Mouse (Mus musculus): ENCODE results near the gene Synpo2l.
A peak's percentile ranks its signal among the peaks of the same experiment; 100 is the strongest.
"Not testable (repeated sequence)": the region's sequence is repeated elsewhere in the genome, so short reads cannot be mapped to it uniquely, and the experiment has no call there.

The Synpo2l gene

GRCm38 (mm10) chr14:20668154-20668810, at the start of gene Synpo2l:
TSS of gene Synpo2l (minus strand) at chr14:20668354.
- no peak for DNase-seq (ENCODE audit: low spot score in 2 of 2)

- DNase-seq (ENCODE audit: low spot score in 2 of 2) = no peak
Measured at GRCm38 (mm10) chr14:20713832-20714231, 45.7 kb upstream of the Synpo2l start.

- DNase-seq (ENCODE audit: low spot score in 2 of 2) = no peak
Measured at GRCm38 (mm10) chr14:20708239-20708638, 40.1 kb upstream of the Synpo2l start.

GRCm38 (mm10) chr14:20707201-20708190, 39.3 kb upstream of the Synpo2l start, which contains the start of gene Zswim8:
TSS of gene Zswim8 (plus strand) at chr14:20707552.
- DNase-seq (ENCODE audit: low spot score in 2 of 2) = peak; percentile 93 to 94

GRCm38 (mm10) chr14:20703461-20703860, 35.3 kb upstream of the Synpo2l start:
- not testable (repeated sequence) for DNase-seq (ENCODE audit: low spot score in 2 of 2)

- peak; percentile 92 to 94 for DNase-seq (ENCODE audit: low spot score in 2 of 2)
Measured at GRCm38 (mm10) chr14:20702741-20703381, 34.7 kb upstream of the Synpo2l start, which contains the start of gene Chchd1. TSS of gene Chchd1 (plus strand) at chr14:20703006.

- no peak for DNase-seq (ENCODE audit: low spot score in 2 of 2)
Measured at GRCm38 (mm10) chr14:20702096-20702740, 34.1 kb upstream of the Synpo2l start.

- DNase-seq (ENCODE audit: low spot score in 2 of 2) = no peak
Measured at GRCm38 (mm10) chr14:20701554-20701953, 33.4 kb upstream of the Synpo2l start.

GRCm38 (mm10) chr14:20700362-20700761, 32.2 kb upstream of the Synpo2l start:
- no peak for DNase-seq (ENCODE audit: low spot score in 2 of 2)

- no peak for DNase-seq (ENCODE audit: low spot score in 2 of 2)
Measured at GRCm38 (mm10) chr14:20698515-20698914, 30.4 kb upstream of the Synpo2l start.

- DNase-seq (ENCODE audit: low spot score in 2 of 2) = peak; percentile 42 to 76
Measured at GRCm38 (mm10) chr14:20696986-20697385, 28.8 kb upstream of the Synpo2l start.

- peak in 1 of 2 experiments; percentile 13 for DNase-seq (ENCODE audit: low spot score in 2 of 2)
Measured at GRCm38 (mm10) chr14:20695761-20696520, 27.8 kb upstream of the Synpo2l start.

GRCm38 (mm10) chr14:20694884-20695760, 27.0 kb upstream of the Synpo2l start, which contains the start of gene Fut11:
TSS of gene Fut11 (plus strand) at chr14:20694968.
- peak; percentile 84 to 86 for DNase-seq (ENCODE audit: low spot score in 2 of 2)

- no peak for DNase-seq (ENCODE audit: low spot score in 2 of 2)
Measured at GRCm38 (mm10) chr14:20694185-20694883, 26.2 kb upstream of the Synpo2l start.

GRCm38 (mm10) chr14:20693589-20694101, 25.5 kb upstream of the Synpo2l start:
- no peak for DNase-seq (ENCODE audit: low spot score in 2 of 2)

- no peak for DNase-seq (ENCODE audit: low spot score in 2 of 2)
Measured at GRCm38 (mm10) chr14:20691772-20692171, 23.6 kb upstream of the Synpo2l start.

- DNase-seq (ENCODE audit: low spot score in 2 of 2) = no peak
Measured at GRCm38 (mm10) chr14:20689009-20689408, 20.9 kb upstream of the Synpo2l start.

- DNase-seq (ENCODE audit: low spot score in 2 of 2) = peak in 1 of 2 experiments; percentile 28
Measured at GRCm38 (mm10) chr14:20686576-20686975, 18.4 kb upstream of the Synpo2l start.

GRCm38 (mm10) chr14:20682498-20682897, 14.3 kb upstream of the Synpo2l start:
- DNase-seq (ENCODE audit: low spot score in 2 of 2) = no peak

All from frontal cortex, postnatal 36 days (tissue).